Mouse (Mus musculus): ENCODE results near the gene March10. TPM values are rescaled to one million over a fixed set of nuclear protein-coding genes. Genes with fewer than 3 reads are reported as not detected.

The March10 gene
- 0.13 and 0.15 TPM in 2 replicates for polyA plus RNA-seq (2015; fragmentation: Nextera tagmentation; extraction: Ambion mirVana)

DNA sequence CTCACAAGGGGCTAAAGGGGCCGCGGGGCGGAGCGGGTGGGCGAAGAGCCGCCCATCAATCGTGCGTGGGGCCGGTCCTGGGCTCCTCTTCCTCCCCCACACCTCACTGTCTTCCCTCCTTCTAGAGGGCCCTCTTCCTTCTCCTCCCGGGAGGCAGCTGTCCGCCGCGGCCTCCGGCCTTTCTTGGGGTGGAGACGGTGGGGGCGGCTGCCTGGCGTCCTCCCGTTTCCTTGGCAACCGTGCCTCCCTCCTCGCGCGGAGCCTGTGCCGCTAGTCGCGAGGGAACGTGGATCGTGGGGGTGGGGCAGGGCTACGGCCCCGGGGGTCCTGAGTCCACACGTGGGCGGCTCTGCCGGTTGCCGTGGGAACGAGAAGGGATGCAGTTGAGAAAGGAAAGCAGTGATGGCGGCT, at the start of gene March10:
Gene March10 (minus strand): TSS at position 239 of the 411 bp plus-strand sequence.
- 3% methylated on average over 35 of the region's 35 CpGs for WGBS

DNA sequence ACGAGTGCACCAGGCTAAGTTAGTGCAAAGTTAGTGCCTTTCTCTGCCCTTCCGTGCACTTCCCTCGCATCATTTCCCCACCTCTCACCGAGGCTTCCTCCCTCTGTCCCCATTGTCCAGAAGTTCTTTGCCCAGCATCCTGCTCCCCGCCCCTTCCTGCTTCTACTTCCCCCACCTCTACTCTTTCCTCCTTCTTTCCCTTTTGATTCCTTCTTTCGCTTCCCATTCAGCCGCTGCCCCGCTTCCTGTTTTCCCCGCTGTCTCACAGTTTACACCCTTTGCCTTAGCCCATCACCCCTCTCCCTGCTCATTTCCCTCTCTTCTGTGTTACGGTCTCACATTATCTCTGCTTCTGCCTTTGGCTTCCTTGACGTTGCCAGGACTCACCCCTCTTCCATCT, 49.8 kb upstream of the March10 start:
- Histone ChIP-seq H3K4me1 (peaks cover 40% of the 10 kb centered on the region), H3K4me3 (no peak overlapping the region), H3K27ac (peak overlapping the region; percentile 57), H3K9ac (no peak overlapping the region), H3K36me3 (no peaks in the 10 kb centered on the region), H3K27me3 (no peaks in the 10 kb centered on the region), H3K9me3 (no peaks in the 10 kb centered on the region), H3K4me2 (no peak overlapping the region)
- WGBS: 57% methylated on average over 11 of the region's 11 CpGs
- ATAC-seq (ENCODE audit: borderline replicate concordance, extremely low read depth, low FRiP score, low TSS enrichment): no peak

More for the DNA sequence above, at the start of gene March10:
- Histone ChIP-seq H3K4me1 (peaks cover 11% of the 10 kb centered on the region), H3K9ac (peak within 1 kb of the TSS; percentile 39; the same call in 1 of the 2 replicates), H3K36me3 (no peaks in the 10 kb centered on the region), H3K9me3 (no peaks in the 10 kb centered on the region), H3K4me3 (peak within 1 kb of the TSS; percentile 47), H3K27ac (no peak within 1 kb of the TSS), H3K4me2 (peak within 1 kb of the TSS; percentile 84), H3K27me3 (peaks cover 12% of the 10 kb centered on the region; the same call in 1 of the 2 replicates)
- ATAC-seq (ENCODE audit: borderline replicate concordance, extremely low read depth, low FRiP score, low TSS enrichment): no peak

DNA sequence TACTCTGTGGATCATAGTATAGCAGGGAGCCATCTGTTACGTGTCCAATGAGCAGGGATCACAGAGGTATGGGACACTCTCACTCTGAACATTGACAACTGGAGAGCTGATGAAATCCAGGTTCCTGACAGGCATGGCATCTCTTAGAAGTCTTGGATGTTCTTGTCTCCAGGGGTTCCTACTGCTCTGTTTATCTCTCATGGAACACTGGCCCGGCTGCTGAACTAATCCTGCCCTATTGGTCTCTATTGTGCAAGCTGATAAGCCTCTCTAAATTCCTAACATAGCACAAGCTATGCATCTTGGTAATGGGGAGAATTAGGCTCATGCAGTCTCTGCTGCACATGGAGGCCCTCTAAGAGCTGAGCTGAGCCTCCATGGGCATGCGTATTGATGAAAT, 48.5 kb upstream of the March10 start:
- peaks cover 40% of the 10 kb centered on the region for H3K4me1 ChIP-seq
- H3K27ac ChIP-seq: peak overlapping the region; percentile 41; the same call in 1 of the 2 replicates
- H3K9me3 ChIP-seq: no peaks in the 10 kb centered on the region
- no peak overlapping the region for H3K4me2 ChIP-seq
- no peak overlapping the region for H3K9ac ChIP-seq
- H3K36me3 ChIP-seq: no peaks in the 10 kb centered on the region
- H3K27me3 ChIP-seq: no peaks in the 10 kb centered on the region
- WGBS: 45% methylated on average over 3 of the region's 3 CpGs
- no peak overlapping the region for H3K4me3 ChIP-seq
- no peak for ATAC-seq (ENCODE audit: borderline replicate concordance, extremely low read depth, low FRiP score, low TSS enrichment)

DNA sequence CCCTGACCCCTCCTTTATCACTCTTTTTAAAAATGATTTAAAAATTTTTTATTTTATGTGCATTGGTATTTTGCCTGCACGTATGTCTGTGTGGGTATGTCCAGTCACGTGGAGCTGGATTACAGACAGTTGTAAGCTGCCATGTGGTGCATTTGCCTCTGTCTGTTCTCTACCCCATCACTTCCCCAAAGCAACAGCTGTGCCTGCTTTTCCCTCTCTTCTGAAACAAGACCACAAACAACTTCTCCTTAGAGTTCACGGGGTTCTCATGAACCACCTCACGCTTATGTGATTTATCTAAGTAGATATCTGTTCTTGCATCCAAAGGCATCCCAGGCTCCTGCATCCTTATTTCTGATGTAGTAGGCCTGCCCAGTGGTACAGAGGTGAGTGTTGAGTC, 45.8 kb upstream of the March10 start:
- no peak overlapping the region for H3K9ac ChIP-seq
- no peaks in the 10 kb centered on the region for H3K36me3 ChIP-seq
- H3K4me3 ChIP-seq: no peak overlapping the region
- no peak overlapping the region for H3K27ac ChIP-seq
- no peaks in the 10 kb centered on the region for H3K9me3 ChIP-seq
- ATAC-seq (ENCODE audit: borderline replicate concordance, extremely low read depth, low FRiP score, low TSS enrichment): no peak
- peaks cover 24% of the 10 kb centered on the region for H3K4me1 ChIP-seq
- H3K27me3 ChIP-seq: no peaks in the 10 kb centered on the region
- 90% methylated on average over 4 of the region's 4 CpGs for WGBS
- no peak overlapping the region for H3K4me2 ChIP-seq

DNA sequence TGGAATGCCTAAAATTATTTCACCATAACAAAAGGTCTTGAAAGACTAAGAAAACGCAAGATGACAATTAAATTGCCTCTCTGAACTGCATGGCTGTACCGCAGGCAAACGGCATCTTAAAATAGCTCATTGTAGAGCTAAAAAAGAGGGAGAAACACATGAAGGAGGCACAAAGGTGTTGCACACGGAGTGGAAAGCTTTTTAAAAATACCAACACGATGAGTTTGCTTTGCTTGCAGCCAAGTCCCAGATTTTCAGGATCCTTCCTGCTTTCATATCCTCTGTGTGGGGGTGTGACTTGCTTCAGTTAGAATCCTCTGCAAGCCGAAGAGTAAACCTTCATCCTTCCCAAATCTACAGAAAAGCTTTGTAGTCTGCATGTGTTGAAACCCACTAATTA, 41.0 kb upstream of the March10 start:
- ATAC-seq (ENCODE audit: borderline replicate concordance, extremely low read depth, low FRiP score, low TSS enrichment): no peak
- WGBS: 65% methylated on average over 6 of the region's 6 CpGs
- Histone ChIP-seq H3K9ac (no peak overlapping the region), H3K27ac (no peak overlapping the region), H3K4me2 (no peak overlapping the region), H3K4me1 (0 out of 2 replicates have a peak, but pooled peaks cover 6% of the 10 kb centered on the region), H3K9me3 (no peaks in the 10 kb centered on the region), H3K4me3 (no peak overlapping the region), H3K27me3 (no peaks in the 10 kb centered on the region), H3K36me3 (no peaks in the 10 kb centered on the region)

DNA sequence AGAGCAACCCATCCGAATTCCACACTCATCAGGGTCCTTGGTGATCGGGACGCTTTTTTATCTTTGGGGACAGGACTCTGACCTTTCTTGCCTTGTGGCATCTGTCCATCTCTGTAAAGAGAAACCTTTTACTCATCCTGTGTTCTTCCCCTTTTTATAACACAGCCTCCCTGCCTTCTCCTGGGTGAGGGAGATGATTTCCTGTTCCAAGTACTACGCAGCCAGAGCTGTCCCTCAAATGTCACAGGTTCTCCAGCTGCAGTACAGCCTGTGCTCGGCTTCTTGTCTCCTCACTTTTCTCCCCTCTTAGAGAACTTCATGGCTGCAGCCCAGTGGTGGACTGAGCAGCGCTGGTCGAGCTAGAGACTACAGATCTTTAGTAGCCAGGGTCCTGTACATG, 40.1 kb upstream of the March10 start:
- 49% methylated on average over 7 of the region's 7 CpGs for WGBS
- no peaks in the 10 kb centered on the region for H3K36me3 ChIP-seq
- ATAC-seq (ENCODE audit: borderline replicate concordance, extremely low read depth, low FRiP score, low TSS enrichment): no peak
- H3K4me3 ChIP-seq: no peak overlapping the region
- H3K9ac ChIP-seq: no peak overlapping the region
- no peaks in the 10 kb centered on the region for H3K9me3 ChIP-seq
- no peak overlapping the region for H3K4me2 ChIP-seq
- no peak overlapping the region for H3K27ac ChIP-seq
- no peaks in the 10 kb centered on the region for H3K27me3 ChIP-seq
- H3K4me1 ChIP-seq: 0 out of 2 replicates have a peak, but pooled peaks cover 6% of the 10 kb centered on the region

DNA sequence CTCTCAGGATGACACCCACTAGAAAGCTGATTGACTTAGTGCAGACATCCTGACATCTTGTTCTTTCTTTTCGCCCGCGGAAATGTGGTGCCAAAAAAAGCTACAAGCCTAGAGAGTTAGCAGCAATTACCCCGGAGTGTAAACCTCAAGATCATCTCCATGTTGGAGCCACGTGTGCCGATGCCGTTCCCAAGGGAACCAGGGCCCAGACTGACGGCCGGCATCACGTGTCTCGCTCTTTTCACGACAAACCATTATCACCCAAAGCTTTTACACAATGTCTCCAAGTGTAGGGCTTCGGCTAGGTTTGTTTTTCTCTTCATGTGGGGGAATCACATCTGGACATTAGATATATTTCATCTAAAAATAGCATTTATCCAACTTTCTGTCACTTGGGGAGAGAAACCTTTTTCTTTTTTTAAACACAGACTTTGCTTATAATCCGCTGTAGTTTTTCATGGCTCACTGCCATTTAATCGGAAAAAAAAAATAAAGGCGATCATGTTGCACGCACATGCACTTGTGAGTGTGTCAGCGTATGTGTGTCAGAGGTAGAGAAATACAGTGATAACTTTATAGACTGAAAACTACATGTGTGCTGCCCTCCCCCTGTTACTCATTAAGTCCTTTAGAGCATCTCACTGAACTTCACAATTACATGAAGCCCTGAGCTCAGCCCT, 39.2 kb upstream of the March10 start:
- 0 out of 2 replicates have a peak, but pooled peaks cover 6% of the 10 kb centered on the region for H3K4me1 ChIP-seq
- ATAC-seq (ENCODE audit: borderline replicate concordance, extremely low read depth, low FRiP score, low TSS enrichment): no peak
- no peak overlapping the region for H3K4me3 ChIP-seq
- no peak overlapping the region for H3K4me2 ChIP-seq
- H3K9ac ChIP-seq: no peak overlapping the region
- H3K27me3 ChIP-seq: no peaks in the 10 kb centered on the region
- no peaks in the 10 kb centered on the region for H3K9me3 ChIP-seq
- no peak overlapping the region for H3K27ac ChIP-seq
- H3K36me3 ChIP-seq: no peaks in the 10 kb centered on the region
- 46% methylated on average over 18 of the region's 18 CpGs for WGBS

DNA sequence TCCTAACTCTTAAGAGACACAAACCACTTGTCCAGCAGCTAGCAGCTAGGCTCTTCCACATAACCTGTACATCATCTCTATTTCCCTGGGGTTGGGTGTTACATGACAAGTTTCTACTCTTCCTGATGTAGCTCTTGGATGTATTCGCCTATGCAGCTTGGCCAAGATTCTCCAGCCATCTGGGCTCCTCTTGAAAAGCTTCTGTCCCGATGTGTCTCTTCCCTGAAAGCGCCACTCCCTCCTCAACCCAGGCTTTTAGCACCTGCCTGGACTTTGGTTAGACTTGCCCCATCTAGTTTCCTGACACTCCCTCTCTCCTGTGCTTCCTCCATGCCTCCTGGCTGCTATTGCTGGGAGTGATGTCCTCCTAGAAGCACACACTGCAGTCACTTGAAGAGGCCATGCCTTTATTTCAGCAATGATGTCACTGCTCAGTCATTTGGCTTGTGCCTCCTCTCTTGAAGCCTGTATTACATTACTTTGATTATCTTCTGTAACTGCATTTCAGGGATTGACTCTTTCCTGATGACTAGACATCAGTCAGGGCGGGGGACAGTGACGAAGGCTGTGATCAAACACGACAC, 38.3 kb upstream of the March10 start:
- Histone ChIP-seq H3K36me3 (no peaks in the 10 kb centered on the region), H3K9me3 (no peaks in the 10 kb centered on the region), H3K27ac (no peak overlapping the region), H3K4me3 (no peak overlapping the region), H3K4me2 (no peak overlapping the region), H3K27me3 (no peaks in the 10 kb centered on the region), H3K9ac (no peak overlapping the region), H3K4me1 (0 out of 2 replicates have a peak, but pooled peaks cover 6% of the 10 kb centered on the region)
- no peak for ATAC-seq (ENCODE audit: borderline replicate concordance, extremely low read depth, low FRiP score, low TSS enrichment)
- 73% methylated on average over 6 of the region's 6 CpGs for WGBS

DNA sequence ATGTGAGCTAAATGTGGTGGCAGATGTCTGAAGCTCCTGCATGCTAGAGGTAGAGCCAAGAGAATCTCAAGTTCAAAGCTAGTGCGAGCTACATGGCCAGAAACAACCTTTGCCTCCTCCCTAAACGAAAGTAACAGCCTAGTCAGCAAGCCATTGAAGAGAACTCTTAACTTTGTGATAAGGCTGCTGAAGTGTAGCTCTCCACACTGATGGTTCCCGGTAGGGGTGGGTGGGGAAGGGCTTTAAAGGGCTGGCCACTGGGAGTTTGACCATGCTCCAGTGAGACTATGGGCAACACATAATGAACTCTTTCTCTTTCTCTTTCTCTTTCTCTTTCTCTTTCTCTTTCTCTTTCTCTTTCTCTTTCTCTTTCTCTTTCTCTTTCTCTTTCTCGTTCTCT, 35.9 kb upstream of the March10 start:
- Histone ChIP-seq H3K36me3 (no peaks in the 10 kb centered on the region), H3K4me1 (0 out of 2 replicates have a peak, but pooled peaks cover 6% of the 10 kb centered on the region), H3K4me3 (no peak overlapping the region), H3K27me3 (no peaks in the 10 kb centered on the region), H3K4me2 (no peak overlapping the region), H3K9ac (no peak overlapping the region), H3K27ac (no peak overlapping the region), H3K9me3 (no peaks in the 10 kb centered on the region)
- 53% methylated on average over 4 of the region's 4 CpGs for WGBS
- no peak for ATAC-seq (ENCODE audit: borderline replicate concordance, extremely low read depth, low FRiP score, low TSS enrichment)

DNA sequence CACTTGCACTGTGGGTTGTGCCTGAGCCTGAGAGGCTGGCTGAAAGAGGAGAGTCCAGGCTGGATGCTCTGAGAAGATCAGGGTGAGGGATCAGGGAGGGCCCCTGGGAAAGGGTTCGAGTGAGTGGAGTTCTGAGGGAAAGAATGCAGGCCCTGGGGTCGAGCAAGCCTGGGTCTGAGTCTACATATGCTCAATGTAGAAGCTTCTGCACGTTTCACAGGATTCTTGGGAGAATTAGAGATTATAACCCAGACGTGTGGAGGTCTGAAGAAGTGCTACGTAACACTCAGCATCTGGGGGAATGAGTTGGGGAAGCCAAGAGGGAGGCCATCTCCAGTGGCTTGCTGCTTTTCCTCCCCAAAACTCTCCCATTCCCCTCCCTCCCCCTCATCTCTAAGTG, 34.4 kb upstream of the March10 start:
- 51% methylated on average over 5 of the region's 5 CpGs for WGBS
- Histone ChIP-seq H3K4me3 (no peak overlapping the region), H3K9me3 (no peaks in the 10 kb centered on the region), H3K4me2 (no peak overlapping the region), H3K4me1 (0 out of 2 replicates have a peak, but pooled peaks cover 6% of the 10 kb centered on the region), H3K9ac (no peak overlapping the region), H3K27ac (no peak overlapping the region), H3K36me3 (no peaks in the 10 kb centered on the region), H3K27me3 (no peaks in the 10 kb centered on the region)
- no peak for ATAC-seq (ENCODE audit: borderline replicate concordance, extremely low read depth, low FRiP score, low TSS enrichment)

DNA sequence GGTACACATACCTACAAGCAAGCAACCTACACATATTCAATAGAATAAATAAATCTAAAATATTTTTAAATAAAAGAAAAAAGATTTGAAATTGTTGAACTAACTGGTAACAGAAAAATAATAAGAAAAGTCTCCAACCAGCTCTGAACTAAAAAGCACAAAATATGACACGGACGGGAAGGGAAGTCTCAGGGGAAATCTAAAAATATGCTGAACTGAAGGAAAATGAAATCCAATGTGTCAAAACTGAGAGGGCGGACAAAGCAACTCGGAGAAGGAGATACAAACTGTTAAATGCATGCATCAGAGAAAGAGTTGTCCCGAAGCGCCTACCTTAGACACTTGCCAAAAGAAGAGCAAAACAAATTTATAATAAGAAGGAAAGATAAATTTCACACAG, 28.9 kb upstream of the March10 start:
- ATAC-seq (ENCODE audit: borderline replicate concordance, extremely low read depth, low FRiP score, low TSS enrichment): no peak
- H3K4me2 ChIP-seq: no peak overlapping the region
- H3K9me3 ChIP-seq: no peaks in the 10 kb centered on the region
- no peak overlapping the region for H3K9ac ChIP-seq
- H3K27ac ChIP-seq: no peak overlapping the region
- 76% methylated on average over 6 of the region's 6 CpGs for WGBS
- H3K4me1 ChIP-seq: no peaks in the 10 kb centered on the region
- no peak overlapping the region for H3K4me3 ChIP-seq
- no peaks in the 10 kb centered on the region for H3K36me3 ChIP-seq
- no peaks in the 10 kb centered on the region for H3K27me3 ChIP-seq

DNA sequence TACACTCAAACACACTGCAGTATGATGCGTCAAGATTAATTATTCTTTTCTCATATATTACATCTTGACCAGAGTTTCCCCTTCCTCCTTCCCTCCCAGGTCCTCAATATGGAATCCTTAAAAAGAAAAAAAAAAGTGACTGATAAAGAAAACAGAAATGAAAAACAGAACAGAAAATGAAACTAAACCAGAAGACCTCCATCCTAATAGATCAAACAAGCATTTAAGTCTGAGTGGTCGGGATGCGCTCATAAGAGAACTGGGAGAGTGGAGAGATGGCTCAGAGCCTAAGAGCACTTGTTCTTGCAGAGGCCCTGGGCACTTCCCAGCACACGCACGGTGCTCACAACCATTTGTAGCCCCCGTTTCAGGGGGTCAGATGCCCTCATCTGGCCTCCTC, 28.5 kb upstream of the March10 start:
- 68% methylated on average over 6 of the region's 6 CpGs for WGBS
- Histone ChIP-seq H3K27me3 (no peaks in the 10 kb centered on the region), H3K27ac (no peak overlapping the region), H3K4me2 (no peak overlapping the region), H3K9me3 (no peaks in the 10 kb centered on the region), H3K36me3 (no peaks in the 10 kb centered on the region), H3K9ac (no peak overlapping the region), H3K4me3 (no peak overlapping the region), H3K4me1 (no peaks in the 10 kb centered on the region)
- no peak for ATAC-seq (ENCODE audit: borderline replicate concordance, extremely low read depth, low FRiP score, low TSS enrichment)

All from lung, embryonic 15.5 days (tissue).